Mouse (Mus musculus) embryo, embryonic 11.5 days (tissue): ENCODE results near the gene Zxdc.
A peak's percentile ranks its signal among the peaks of the same experiment; 100 is the strongest.

Experiments
- DNase-seq: peaks from one replicate; pipeline ENCODE4 v3.0.0-alpha.2; 2012; ENCODE audit warnings: low read depth, low spot score

Zxdc gene

GRCm38 (mm10) chr6:90377708-90378107 is 8.4 kb downstream of the Zxdc start:
- DNase-seq, result no peak

- DNase-seq, result no peak
Observed at GRCm38 (mm10) chr6:90381465-90381864, 12.2 kb downstream of the Zxdc start.

- no peak for DNase-seq
Observed at GRCm38 (mm10) chr6:90390629-90391028, 21.3 kb downstream of the Zxdc start.

- DNase-seq, result no peak
Observed at GRCm38 (mm10) chr6:90393948-90394347, 24.7 kb downstream of the Zxdc start.

- no peak for DNase-seq
Observed at GRCm38 (mm10) chr6:90395751-90396150, 26.5 kb downstream of the Zxdc start.

GRCm38 (mm10) chr6:90397291-90397690 is 28.0 kb downstream of the Zxdc start:
- no peak for DNase-seq

- DNase-seq, result no peak
Observed at GRCm38 (mm10) chr6:90408632-90409031, 39.3 kb downstream of the Zxdc start.

- no peak for DNase-seq
Observed at GRCm38 (mm10) chr6:90410972-90411371, 41.7 kb downstream of the Zxdc start.

- DNase-seq, result no peak
Observed at GRCm38 (mm10) chr6:90411926-90412325, 42.6 kb downstream of the Zxdc start.

GRCm38 (mm10) chr6:90422565-90422964 is 53.3 kb downstream of the Zxdc start:
- peak; percentile 76 for DNase-seq

GRCm38 (mm10) chr6:90425361-90425760 is 56.1 kb downstream of the Zxdc start:
- DNase-seq, result no peak

- DNase-seq, result no peak
Observed at GRCm38 (mm10) chr6:90426003-90426402, 56.7 kb downstream of the Zxdc start.

- peak; percentile 58 for DNase-seq
Observed at GRCm38 (mm10) chr6:90428380-90428974, 59.2 kb downstream of the Zxdc start, which contains the start of gene Cfap100. Gene Cfap100 (minus strand): TSS chr6:90428797.

GRCm38 (mm10) chr6:90429911-90430310 is 60.6 kb downstream of the Zxdc start:
- DNase-seq, result no peak

- DNase-seq, result no peak
Observed at GRCm38 (mm10) chr6:90431487-90431886, 62.2 kb downstream of the Zxdc start.

GRCm38 (mm10) chr6:90434687-90435086 is 65.4 kb downstream of the Zxdc start:
- DNase-seq, result no peak

- DNase-seq, result peak; percentile 59
Observed at GRCm38 (mm10) chr6:90435195-90435618, 65.9 kb downstream of the Zxdc start.

GRCm38 (mm10) chr6:90436192-90436907 is 67.1 kb downstream of the Zxdc start:
- no peak for DNase-seq

- DNase-seq, result no peak
Observed at GRCm38 (mm10) chr6:90437041-90437440, 67.7 kb downstream of the Zxdc start.

GRCm38 (mm10) chr6:90446883-90447282 is 77.6 kb downstream of the Zxdc start:
- DNase-seq, result no peak

- peak; percentile 57 for DNase-seq
Observed at GRCm38 (mm10) chr6:90450179-90450578, 80.9 kb downstream of the Zxdc start.

- DNase-seq, result no peak
Observed at GRCm38 (mm10) chr6:90450697-90451096, 81.4 kb downstream of the Zxdc start.

- no peak for DNase-seq
Observed at GRCm38 (mm10) chr6:90451512-90451911, 82.2 kb downstream of the Zxdc start.
